Mouse (Mus musculus): ENCODE data around the gene Cacnb4. TPM values are rescaled to one million over a fixed set of nuclear protein-coding genes. Genes with fewer than 3 reads are reported as not detected.

Gene Cacnb4
- polyA plus RNA-seq, 1 experiment = 0.68 TPM

- Histone ChIP-seq H3K36me3 (ENCODE audit: control insufficient read depth, insufficient read depth, low read length) (peaks cover 2% of the 10 kb centered on the region; the same call in 1 of the 2 replicates), H3K4me1 (ENCODE audit: control insufficient read depth, insufficient read depth, low read length) (no peaks in the 10 kb centered on the region), H3K4me3 (ENCODE audit: control insufficient read depth, low read depth, low read length) (no peak overlapping the region), H3K27ac (ENCODE audit: control insufficient read depth, insufficient read depth, low read depth, low read length) (no peak overlapping the region), H3K27me3 (ENCODE audit: control insufficient read depth, insufficient read depth, low read length) (no peaks in the 10 kb centered on the region)
- TF ChIP-seq CTCF (IDR thresholded peaks at IDR 0.05; ENCODE audit: control insufficient read depth, insufficient read depth, insufficient replicate concordance, low read depth, low read length) = no peak
- TF ChIP-seq POLR2A (IDR thresholded peaks at IDR 0.05; ENCODE audit: control insufficient read depth, low read depth, low read length) = no peak
Measured at GRCm38 (mm10) chr2:52701368-52702036, 24.9 kb upstream of the Cacnb4 start.

DNA sequence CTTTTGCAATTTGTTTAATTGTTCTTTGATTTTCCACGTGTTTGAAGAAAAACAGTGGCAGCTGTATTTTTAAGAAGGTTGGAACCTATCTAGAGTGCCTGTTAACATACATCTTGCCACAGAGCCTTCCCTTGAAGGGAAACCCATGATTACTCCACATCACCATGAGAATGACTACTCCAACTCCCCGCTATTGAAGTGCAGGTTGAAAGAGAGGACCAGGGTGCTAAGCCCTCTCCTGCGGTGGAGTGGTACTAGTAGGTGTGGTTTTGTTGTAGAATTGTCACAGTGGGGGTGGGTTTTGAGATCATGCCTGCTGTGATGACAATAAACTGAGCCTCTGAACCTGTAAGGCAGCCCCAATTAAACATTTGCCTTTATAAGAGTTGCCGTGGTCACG lies 23.7 kb upstream of the Cacnb4 start:
- Histone ChIP-seq H3K4me3 (ENCODE audit: control insufficient read depth, low read depth, low read length) (no peak overlapping the region), H3K36me3 (ENCODE audit: control insufficient read depth, insufficient read depth, low read length) (peaks cover 2% of the 10 kb centered on the region; the same call in 1 of the 2 replicates), H3K27me3 (ENCODE audit: control insufficient read depth, insufficient read depth, low read length) (no peaks in the 10 kb centered on the region), H3K27ac (ENCODE audit: control insufficient read depth, insufficient read depth, low read depth, low read length) (no peak overlapping the region), H3K4me1 (ENCODE audit: control insufficient read depth, insufficient read depth, low read length) (no peaks in the 10 kb centered on the region)
- no peak for TF ChIP-seq POLR2A (IDR thresholded peaks at IDR 0.05; ENCODE audit: control insufficient read depth, low read depth, low read length)
- TF ChIP-seq CTCF (IDR thresholded peaks at IDR 0.05; ENCODE audit: control insufficient read depth, insufficient read depth, insufficient replicate concordance, low read depth, low read length) = no peak

GRCm38 (mm10) chr2:52694604-52695003 lies 18.0 kb upstream of the Cacnb4 start:
- H3K27ac ChIP-seq (ENCODE audit: control insufficient read depth, insufficient read depth, low read depth, low read length) = no peak overlapping the region
- no peaks in the 10 kb centered on the region for H3K4me1 ChIP-seq (ENCODE audit: control insufficient read depth, insufficient read depth, low read length)
- TF ChIP-seq POLR2A (IDR thresholded peaks at IDR 0.05; ENCODE audit: control insufficient read depth, low read depth, low read length) (no peak), CTCF (IDR thresholded peaks at IDR 0.05; ENCODE audit: control insufficient read depth, insufficient read depth, insufficient replicate concordance, low read depth, low read length) (no peak)
- no peaks in the 10 kb centered on the region for H3K27me3 ChIP-seq (ENCODE audit: control insufficient read depth, insufficient read depth, low read length)
- no peaks in the 10 kb centered on the region for H3K36me3 ChIP-seq (ENCODE audit: control insufficient read depth, insufficient read depth, low read length)
- no peak overlapping the region for H3K4me3 ChIP-seq (ENCODE audit: control insufficient read depth, low read depth, low read length)

- no peaks in the 10 kb centered on the region for H3K27me3 ChIP-seq (ENCODE audit: control insufficient read depth, insufficient read depth, low read length)
- H3K27ac ChIP-seq (ENCODE audit: control insufficient read depth, insufficient read depth, low read depth, low read length) = no peak overlapping the region
- TF ChIP-seq POLR2A (IDR thresholded peaks at IDR 0.05; ENCODE audit: control insufficient read depth, low read depth, low read length) (no peak), CTCF (IDR thresholded peaks at IDR 0.05; ENCODE audit: control insufficient read depth, insufficient read depth, insufficient replicate concordance, low read depth, low read length) (no peak)
- H3K36me3 ChIP-seq (ENCODE audit: control insufficient read depth, insufficient read depth, low read length) = no peaks in the 10 kb centered on the region
- no peak overlapping the region for H3K4me3 ChIP-seq (ENCODE audit: control insufficient read depth, low read depth, low read length)
- H3K4me1 ChIP-seq (ENCODE audit: control insufficient read depth, insufficient read depth, low read length) = no peaks in the 10 kb centered on the region
Measured at GRCm38 (mm10) chr2:52691745-52692144, 15.1 kb upstream of the Cacnb4 start.

DNA sequence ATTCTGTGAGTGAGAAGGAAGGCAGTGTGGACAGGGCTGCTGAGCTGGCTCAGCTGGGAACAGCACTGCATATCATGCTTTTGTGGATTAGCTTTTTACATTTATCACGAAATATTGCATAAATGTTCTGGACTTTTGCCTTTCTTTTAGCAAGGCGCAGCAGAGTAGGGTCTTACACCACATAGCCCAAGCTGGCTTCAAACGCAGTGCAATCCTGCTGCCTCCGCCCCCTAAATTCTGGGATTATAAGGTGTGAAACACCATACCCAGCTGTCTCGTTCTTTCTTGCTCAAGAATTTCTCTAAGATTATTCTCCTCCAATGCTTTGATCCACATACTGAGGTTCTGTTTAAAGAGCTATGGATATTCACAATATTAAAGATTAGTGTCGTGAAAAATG lies 10.0 kb upstream of the Cacnb4 start:
- Histone ChIP-seq H3K27me3 (ENCODE audit: control insufficient read depth, insufficient read depth, low read length) (no peaks in the 10 kb centered on the region), H3K27ac (ENCODE audit: control insufficient read depth, insufficient read depth, low read depth, low read length) (no peak overlapping the region), H3K36me3 (ENCODE audit: control insufficient read depth, insufficient read depth, low read length) (no peaks in the 10 kb centered on the region), H3K4me1 (ENCODE audit: control insufficient read depth, insufficient read depth, low read length) (no peaks in the 10 kb centered on the region), H3K4me3 (ENCODE audit: control insufficient read depth, low read depth, low read length) (no peak overlapping the region)
- TF ChIP-seq POLR2A (IDR thresholded peaks at IDR 0.05; ENCODE audit: control insufficient read depth, low read depth, low read length) (no peak), CTCF (IDR thresholded peaks at IDR 0.05; ENCODE audit: control insufficient read depth, insufficient read depth, insufficient replicate concordance, low read depth, low read length) (no peak)

- H3K4me3 ChIP-seq (ENCODE audit: control insufficient read depth, low read depth, low read length) = no peak overlapping the region
- H3K36me3 ChIP-seq (ENCODE audit: control insufficient read depth, insufficient read depth, low read length) = no peaks in the 10 kb centered on the region
- H3K27ac ChIP-seq (ENCODE audit: control insufficient read depth, insufficient read depth, low read depth, low read length) = no peak overlapping the region
- H3K4me1 ChIP-seq (ENCODE audit: control insufficient read depth, insufficient read depth, low read length) = peaks cover 10% of the 10 kb centered on the region
- no peak for TF ChIP-seq POLR2A (IDR thresholded peaks at IDR 0.05; ENCODE audit: control insufficient read depth, low read depth, low read length)
- TF ChIP-seq CTCF (IDR thresholded peaks at IDR 0.05; ENCODE audit: control insufficient read depth, insufficient read depth, insufficient replicate concordance, low read depth, low read length) = no peak
- H3K27me3 ChIP-seq (ENCODE audit: control insufficient read depth, insufficient read depth, low read length) = no peaks in the 10 kb centered on the region
Measured at GRCm38 (mm10) chr2:52677589-52677988, 958 bp upstream of the Cacnb4 start.

GRCm38 (mm10) chr2:52676913-52677303 lies 277 bp upstream of the Cacnb4 start:
- Histone ChIP-seq H3K27ac (ENCODE audit: control insufficient read depth, insufficient read depth, low read depth, low read length) (no peak overlapping the region), H3K4me3 (ENCODE audit: control insufficient read depth, low read depth, low read length) (no peak overlapping the region), H3K4me1 (ENCODE audit: control insufficient read depth, insufficient read depth, low read length) (peaks cover 10% of the 10 kb centered on the region), H3K36me3 (ENCODE audit: control insufficient read depth, insufficient read depth, low read length) (no peaks in the 10 kb centered on the region), H3K27me3 (ENCODE audit: control insufficient read depth, insufficient read depth, low read length) (no peaks in the 10 kb centered on the region)
- no peak for TF ChIP-seq POLR2A (IDR thresholded peaks at IDR 0.05; ENCODE audit: control insufficient read depth, low read depth, low read length)
- no peak for TF ChIP-seq CTCF (IDR thresholded peaks at IDR 0.05; ENCODE audit: control insufficient read depth, insufficient read depth, insufficient replicate concordance, low read depth, low read length)
